Mouse (Mus musculus) forebrain, embryonic 15.5 days (tissue): ENCODE results near the gene Hmox2. TPM values are rescaled to one million over a fixed set of nuclear protein-coding genes. Genes with fewer than 3 reads are reported as not detected.
"Not testable (repeated sequence)": the region's sequence is repeated elsewhere in the genome, so short reads cannot be mapped to it uniquely, and the experiment has no call there.

Experiments used
- ATAC-seq: fragments of 200-750 bp; cut with Nextera tagmentation; replicated peaks from 2 replicates; pipeline ENCODE4 v1.8.0; 2017; ENCODE audit warnings: mild to moderate bottlenecking, moderate TSS enrichment, moderate library complexity
- H3K27ac ChIP-seq: fragments of 300-500 bp; sonication (generic); replicated peaks from 2 replicates; pipeline ENCODE4 v1.5.1; 2015; ENCODE audit warnings: mild to moderate bottlenecking, inconsistent platforms
- H3K27me3 ChIP-seq: fragments of 300-500 bp; sonication (generic); 2 replicates; pipeline ENCODE4 v1.6.1; 2015; ENCODE audit warnings: inconsistent platforms
- H3K36me3 ChIP-seq: fragments of 300-500 bp; sonication (generic); 2 replicates; pipeline ENCODE4 v1.6.1; 2015; ENCODE audit warnings: mild to moderate bottlenecking, inconsistent platforms
- H3K4me1 ChIP-seq: fragments of 300-500 bp; sonication (generic); 2 replicates; pipeline ENCODE4 v1.6.1; 2015; ENCODE audit warnings: inconsistent platforms
- H3K4me2 ChIP-seq: fragments of 300-500 bp; sonication (generic); replicated peaks from 2 replicates; pipeline ENCODE4 v1.6.1; 2015; ENCODE audit warnings: mild to moderate bottlenecking, inconsistent platforms
- H3K4me3 ChIP-seq: fragments of 300-500 bp; sonication (generic); 2 replicates; pipeline ENCODE4 v1.5.1; 2015; ENCODE audit warnings: mild to moderate bottlenecking, inconsistent platforms
- H3K9ac ChIP-seq: fragments of 300-500 bp; sonication (generic); replicated peaks from 2 replicates; pipeline ENCODE4 v1.6.1; 2015; ENCODE audit warnings: mild to moderate bottlenecking, inconsistent platforms
- H3K9me3 ChIP-seq: fragments of 300-500 bp; sonication (generic); 2 replicates; pipeline ENCODE4 v1.6.1; 2016; ENCODE audit warnings: inconsistent platforms
- WGBS: fragments of 180-500 bp; shearing (Covaris S2); methylation state at CpG from one replicate; pipeline ENCODE4 v1.1.7; 2015; ENCODE audit warnings: mixed read lengths; 5-methylcytosine and 5-hydroxymethylcytosine counted together
- polyA plus RNA-seq: library from polyadenylated mRNA; unstranded; fragments of >200 nt; fragmentation: Nextera tagmentation; extraction: Ambion mirVana; gene quantifications from 2 replicates; pipeline ENCODE4 v1.2.1, GENCODE M21; 2015

The Hmox2 gene
- 85.3 and 88.3 TPM in 2 replicates for polyA plus RNA-seq

- Histone ChIP-seq H3K4me2 (peak within 1 kb of the TSS; percentile 72), H3K4me3 (peak within 1 kb of the TSS; percentile 86), H3K36me3 (no peaks in the 10 kb centered on the region), H3K4me1 (peaks cover 16% of the 10 kb centered on the region), H3K27me3 (no peaks in the 10 kb centered on the region), H3K27ac (peak within 1 kb of the TSS; percentile 79), H3K9me3 (no peaks in the 10 kb centered on the region), H3K9ac (peak within 1 kb of the TSS; percentile 91)
- WGBS: 5% methylated on average over 35 of the region's 35 CpGs
- peak; percentile 97 for ATAC-seq
These were observed at the start of gene Hmox2 for GRCm38 (mm10) chr16:4725780-4726527. Gene Hmox2, plus strand, starts transcription at chr16:4726361.

GRCm38 (mm10) chr16:4676836-4677235 lies 49.3 kb upstream of the Hmox2 start:
- no peak for ATAC-seq
- WGBS: 93% methylated on average over 5 of the region's 5 CpGs
- Histone ChIP-seq H3K27ac (no peak overlapping the region), H3K4me2 (no peak overlapping the region), H3K27me3 (no peaks in the 10 kb centered on the region), H3K9ac (no peak overlapping the region), H3K4me3 (no peak overlapping the region), H3K36me3 (peaks cover 20% of the 10 kb centered on the region; the same call in 1 of the 2 replicates), H3K4me1 (peaks cover 9% of the 10 kb centered on the region), H3K9me3 (no peaks in the 10 kb centered on the region)

DNA sequence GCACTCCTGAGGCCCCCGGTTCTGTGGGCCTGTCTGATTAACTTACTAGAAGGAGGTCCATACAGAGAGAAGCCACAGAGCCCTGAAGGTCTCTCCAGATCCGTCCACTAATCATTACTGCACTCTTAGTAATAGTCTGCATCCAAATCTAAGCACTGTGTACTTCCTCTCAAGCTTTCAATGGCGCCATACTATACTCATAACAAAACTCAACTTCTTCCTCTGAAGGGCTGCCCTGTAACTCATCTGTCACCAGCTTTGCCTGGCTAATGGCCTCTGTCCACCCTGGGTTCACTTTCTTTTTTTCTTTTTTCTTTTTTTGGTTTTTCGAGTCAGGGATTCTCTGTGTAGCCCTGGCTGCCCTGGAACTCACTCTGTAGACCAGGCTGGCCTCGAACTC lies 48.1 kb upstream of the Hmox2 start:
- Histone ChIP-seq H3K27ac (no peak overlapping the region), H3K9me3 (no peaks in the 10 kb centered on the region), H3K9ac (no peak overlapping the region), H3K4me1 (peaks cover 13% of the 10 kb centered on the region), H3K4me2 (no peak overlapping the region), H3K4me3 (0 out of 2 replicates have a peak overlapping the region, but pooled peaks have one; percentile 56), H3K27me3 (no peaks in the 10 kb centered on the region), H3K36me3 (peaks cover 20% of the 10 kb centered on the region; the same call in 1 of the 2 replicates)
- no peak for ATAC-seq
- 85% methylated on average over 5 of the region's 5 CpGs for WGBS

DNA sequence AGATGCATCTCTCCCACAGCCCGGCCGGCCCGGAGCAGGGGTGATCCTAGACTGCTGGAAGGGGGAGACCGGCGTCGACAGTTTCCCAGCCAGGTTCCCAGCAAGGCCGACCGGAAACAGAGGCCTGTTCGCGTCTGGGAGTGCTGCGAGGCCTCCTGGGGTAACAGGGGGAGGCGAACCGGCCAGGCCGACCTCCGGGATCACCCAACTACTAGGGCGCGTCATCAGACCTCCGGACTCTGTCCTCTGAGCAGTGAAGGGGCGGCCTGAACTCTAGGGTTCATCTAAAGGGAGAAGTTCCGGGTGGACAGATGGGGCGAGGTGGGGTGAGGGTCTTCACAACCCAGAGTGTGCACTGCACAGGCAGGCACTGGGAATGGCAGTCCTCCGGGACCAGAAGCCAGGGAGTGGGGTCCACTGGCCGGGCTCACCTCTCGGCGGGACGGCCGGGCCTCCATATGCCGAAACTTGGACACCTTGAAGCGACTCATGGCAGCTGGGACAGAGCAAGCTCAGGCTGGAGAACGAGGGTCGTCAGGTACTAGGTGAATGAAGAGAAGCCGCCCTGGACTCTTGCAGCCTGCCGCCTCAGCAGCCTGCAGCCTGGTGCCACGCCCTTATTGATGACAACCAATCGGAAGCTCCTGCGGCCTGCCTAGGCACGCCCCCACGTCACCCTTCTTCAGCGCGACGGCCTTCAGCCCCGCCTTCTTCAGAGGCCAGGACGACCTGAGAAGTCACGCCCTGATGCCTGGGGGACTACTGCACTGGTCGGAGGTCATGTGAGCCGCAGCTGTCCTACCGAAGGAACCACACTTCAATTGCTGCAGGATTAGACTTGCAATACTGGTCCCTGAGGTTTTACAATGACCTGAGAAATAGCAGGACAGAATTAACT lies 46.8 kb upstream of the Hmox2 start, which contains the start of gene Coro7:
Gene Coro7, minus strand, starts transcription at position 657 of the 898 bp plus-strand sequence.
- H3K4me3 ChIP-seq: peak within 1 kb of the TSS; percentile 56
- H3K9ac ChIP-seq: peak within 1 kb of the TSS; percentile 57
- H3K27me3 ChIP-seq: no peaks in the 10 kb centered on the region
- under 1% methylated on average over 47 of the region's 47 CpGs for WGBS
- ATAC-seq: peak; percentile 90
- H3K4me1 ChIP-seq: peaks cover 18% of the 10 kb centered on the region
- H3K9me3 ChIP-seq: no peaks in the 10 kb centered on the region
- peak within 1 kb of the TSS; percentile 74 for H3K4me2 ChIP-seq
- peaks cover 16% of the 10 kb centered on the region; the same call in 1 of the 2 replicates for H3K36me3 ChIP-seq
- peak within 1 kb of the TSS; percentile 16; the same call in 1 of the 2 replicates for H3K27ac ChIP-seq

DNA sequence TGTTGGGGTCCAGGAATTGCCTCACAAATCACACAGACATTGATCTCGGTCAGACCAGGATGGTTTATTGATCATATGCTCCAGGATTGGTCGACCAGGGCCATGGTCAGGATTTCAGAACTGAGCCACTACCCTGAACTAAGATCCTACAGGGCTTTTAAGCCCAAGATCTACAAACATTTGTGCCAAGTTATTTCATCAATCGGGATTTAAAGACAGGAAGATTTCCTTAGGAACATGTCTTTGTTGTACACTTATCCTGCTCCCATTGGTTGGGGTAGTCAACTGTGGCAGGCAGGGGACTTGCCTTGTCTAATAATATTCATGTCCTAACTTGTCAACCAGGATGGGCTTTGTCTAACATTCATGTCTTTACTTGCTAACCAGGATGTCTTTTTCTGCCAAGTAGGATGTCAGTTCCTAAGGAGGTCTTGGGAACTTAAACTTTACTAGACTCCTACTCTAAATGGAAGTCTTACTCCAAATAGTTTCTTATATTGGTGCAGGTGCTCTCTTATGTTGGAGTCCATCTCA lies 45.2 kb upstream of the Hmox2 start:
- H3K36me3 ChIP-seq, ATAC-seq, H3K4me3 ChIP-seq, H3K9ac ChIP-seq, H3K27ac ChIP-seq, H3K4me2 ChIP-seq, H3K27me3 ChIP-seq, H3K9me3 ChIP-seq: not testable (repeated sequence)
- 80% methylated on average over 3 of the region's 3 CpGs for WGBS
- peaks cover 31% of the 10 kb centered on the region for H3K4me1 ChIP-seq

DNA sequence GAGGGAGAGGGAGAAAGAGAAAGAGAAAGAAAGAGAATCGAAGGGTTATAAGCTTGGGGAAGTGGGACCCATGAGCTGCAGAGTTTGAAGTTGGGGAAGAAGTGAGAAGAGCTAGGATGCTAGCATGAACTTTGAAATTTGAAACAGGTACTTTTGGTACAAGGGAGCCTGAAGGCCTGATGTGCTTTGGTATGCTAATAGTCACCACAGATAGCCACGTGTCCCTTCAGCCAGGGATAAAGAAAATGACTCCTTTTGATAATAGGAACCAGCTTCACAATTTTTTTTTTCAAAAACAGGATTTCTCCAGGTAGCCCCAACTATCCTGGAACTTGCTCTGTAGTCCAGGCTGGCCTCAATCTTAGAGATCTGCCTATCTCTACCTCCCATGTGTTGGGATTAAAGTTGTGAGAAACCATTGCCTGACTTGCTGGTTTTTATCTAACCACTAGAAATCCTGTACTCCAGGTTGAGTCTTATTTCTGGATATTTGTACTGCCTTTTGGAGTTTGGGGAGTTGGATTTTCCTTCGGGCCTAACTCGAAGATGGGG lies 43.5 kb upstream of the Hmox2 start:
- WGBS: 68% methylated on average over 4 of the region's 4 CpGs
- Histone ChIP-seq H3K27ac (no peak overlapping the region), H3K9me3 (no peaks in the 10 kb centered on the region), H3K9ac (0 out of 2 replicates have a peak overlapping the region, but pooled peaks have one; percentile 83), H3K4me2 (peak overlapping the region; percentile 96; the same call in 1 of the 2 replicates), H3K4me3 (no peak overlapping the region), H3K27me3 (no peaks in the 10 kb centered on the region), H3K4me1 (peaks cover 31% of the 10 kb centered on the region), H3K36me3 (peaks cover 7% of the 10 kb centered on the region; the same call in 1 of the 2 replicates)
- no peak for ATAC-seq

DNA sequence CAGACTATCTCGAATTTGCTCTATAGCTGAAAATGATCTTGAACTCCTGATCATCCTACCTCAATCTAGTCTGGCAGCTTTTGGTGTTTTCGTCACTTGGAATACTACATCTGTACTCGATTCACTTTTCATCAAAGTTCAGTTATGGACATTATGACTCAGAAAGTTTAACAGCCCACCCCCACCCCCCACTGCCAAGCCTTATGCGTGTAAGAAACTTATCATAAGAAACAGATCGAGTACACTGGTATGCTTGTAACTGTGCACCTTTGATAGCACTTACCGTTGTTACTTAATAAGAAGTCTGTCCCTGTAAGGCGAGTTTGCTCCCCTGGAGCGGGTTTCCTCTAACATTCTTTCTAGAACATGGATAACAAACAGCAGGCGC lies 43.0 kb upstream of the Hmox2 start:
- Histone ChIP-seq H3K27me3 (no peaks in the 10 kb centered on the region), H3K4me1 (peaks cover 31% of the 10 kb centered on the region), H3K27ac (peak overlapping the region; percentile 85), H3K36me3 (peaks cover 12% of the 10 kb centered on the region), H3K4me3 (peak overlapping the region; percentile 73), H3K9me3 (no peaks in the 10 kb centered on the region), H3K9ac (peak overlapping the region; percentile 83), H3K4me2 (peak overlapping the region; percentile 96)
- no peak for ATAC-seq
- 31% methylated on average over 9 of the region's 9 CpGs for WGBS

- Histone ChIP-seq H3K4me1 (peaks cover 26% of the 10 kb centered on the region), H3K36me3 (peaks cover 15% of the 10 kb centered on the region), H3K4me2 (peak overlapping the region; percentile 96), H3K27me3 (no peaks in the 10 kb centered on the region), H3K9me3 (no peaks in the 10 kb centered on the region), H3K9ac (peak overlapping the region; percentile 83), H3K27ac (peak overlapping the region; percentile 85), H3K4me3 (peak overlapping the region; percentile 73)
- peak; percentile 92 for ATAC-seq
- under 1% methylated on average over 54 of the region's 54 CpGs for WGBS
These were observed 42.3 kb upstream of the Hmox2 start for GRCm38 (mm10) chr16:4683581-4684456.

DNA sequence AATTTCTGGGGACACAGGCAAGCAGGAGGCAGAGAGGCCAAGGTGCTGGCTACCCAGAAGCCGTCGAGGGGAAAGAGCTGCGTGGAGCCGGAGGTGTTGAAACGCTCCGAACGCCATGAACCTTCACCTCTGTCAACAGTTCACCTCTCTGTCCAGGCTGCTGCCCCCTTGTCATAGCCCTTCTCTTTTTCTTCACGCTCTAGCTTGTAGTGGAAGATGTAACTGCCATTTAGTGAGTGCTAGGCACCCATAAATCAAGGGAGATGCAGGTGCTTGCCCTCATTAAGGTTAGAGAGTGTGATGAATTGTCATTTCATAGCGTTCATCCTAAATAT lies 41.7 kb upstream of the Hmox2 start:
- Histone ChIP-seq H3K36me3 (peaks cover 21% of the 10 kb centered on the region), H3K27ac (peak overlapping the region; percentile 85; the same call in 1 of the 2 replicates), H3K4me2 (peak overlapping the region; percentile 96), H3K9ac (peak overlapping the region; percentile 83), H3K4me3 (peak overlapping the region; percentile 73), H3K4me1 (peaks cover 22% of the 10 kb centered on the region), H3K9me3 (no peaks in the 10 kb centered on the region), H3K27me3 (no peaks in the 10 kb centered on the region)
- ATAC-seq: no peak; the same call in 1 of the 2 replicates
- 1% methylated on average over 9 of the region's 9 CpGs for WGBS

DNA sequence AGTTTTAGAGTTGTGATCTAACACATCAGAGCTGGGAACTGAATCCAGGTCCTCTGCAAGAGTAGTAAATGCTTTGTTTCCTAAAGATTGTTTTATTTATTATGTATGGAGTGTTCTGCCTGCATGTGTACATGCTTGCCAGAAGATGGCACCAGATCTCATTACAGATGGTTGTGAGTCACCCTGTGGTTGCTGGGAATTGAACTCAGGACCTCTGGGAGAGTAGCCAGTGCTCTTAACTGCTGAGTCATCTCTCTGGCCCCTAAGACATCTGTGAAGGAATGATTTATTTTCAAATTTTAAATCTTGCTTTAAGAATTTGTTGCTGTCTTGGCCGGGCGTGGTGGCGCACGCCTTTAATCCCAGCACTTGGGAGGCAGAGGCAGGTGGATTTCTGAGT lies 36.8 kb upstream of the Hmox2 start:
- not testable (repeated sequence) for H3K4me2 ChIP-seq, H3K27ac ChIP-seq, H3K9me3 ChIP-seq, H3K9ac ChIP-seq, H3K27me3 ChIP-seq, ATAC-seq, H3K4me3 ChIP-seq
- peaks cover 64% of the 10 kb centered on the region for H3K36me3 ChIP-seq
- 98% methylated on average over 4 of the region's 4 CpGs for WGBS
- peaks cover 13% of the 10 kb centered on the region for H3K4me1 ChIP-seq

DNA sequence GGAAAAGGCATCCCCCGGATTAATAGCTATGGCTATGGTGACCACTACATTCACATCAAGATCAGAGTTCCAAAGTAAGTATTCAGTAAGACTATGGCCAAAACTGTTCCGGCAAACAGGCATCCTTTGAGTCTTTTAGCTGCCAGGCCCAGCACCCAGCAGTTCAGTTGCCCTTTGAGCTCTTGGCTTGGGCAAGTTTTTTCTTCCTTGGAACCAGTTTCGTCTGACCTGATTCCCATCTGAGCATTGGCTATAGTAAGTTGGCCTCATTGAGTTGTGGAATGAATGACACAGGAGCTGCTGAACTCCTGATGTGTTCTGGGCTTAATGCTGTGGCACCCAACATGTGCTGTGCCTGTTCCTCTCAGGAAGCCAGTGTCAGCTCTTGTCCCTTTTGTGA lies 24.9 kb upstream of the Hmox2 start:
- no peak overlapping the region for H3K4me3 ChIP-seq
- WGBS: 93% methylated on average over 3 of the region's 3 CpGs
- no peaks in the 10 kb centered on the region for H3K4me1 ChIP-seq
- no peak overlapping the region for H3K4me2 ChIP-seq
- H3K9ac ChIP-seq: no peak overlapping the region
- H3K27me3 ChIP-seq: no peaks in the 10 kb centered on the region
- H3K9me3 ChIP-seq: no peaks in the 10 kb centered on the region
- H3K27ac ChIP-seq: no peak overlapping the region
- no peak for ATAC-seq
- peaks cover 88% of the 10 kb centered on the region for H3K36me3 ChIP-seq
